Mouse (Mus musculus): ENCODE results near the gene Gm2016. TPM values are rescaled to one million over a fixed set of nuclear protein-coding genes. Genes with fewer than 3 reads are reported as not detected.
"Not testable (repeated sequence)": the region's sequence is repeated elsewhere in the genome, so short reads cannot be mapped to it uniquely, and the experiment has no call there.

The Gm2016 gene
- not detected in 2 replicates for polyA plus RNA-seq (2014; fragmentation: Nextera tagmentation; extraction: Ambion mirVana)

GRCm38 (mm10) chr12:87873772-87874171 is at the start of gene Gm2016:
TSS of gene Gm2016 (plus strand) at chr12:87874072.
- DNase-seq (ENCODE audit: low spot score); ATAC-seq; H3K4me3 ChIP-seq (ENCODE audit: low read depth, low read length); H3K36me3 ChIP-seq (ENCODE audit: control insufficient read depth, insufficient read depth, low read length); H3K4me2 ChIP-seq (ENCODE audit: low read length); H3K9ac ChIP-seq (ENCODE audit: low read length); H3K27me3 ChIP-seq (replicated peaks; ENCODE audit: control insufficient read depth, insufficient read depth, low read length); H3K27ac ChIP-seq (ENCODE audit: low read depth, low read length); H3K4me1 ChIP-seq (ENCODE audit: control insufficient read depth, insufficient read depth, low read length); H3K9me3 ChIP-seq (replicated peaks; ENCODE audit: control insufficient read depth, low read length): not testable (repeated sequence)
- 89% methylated on average over 5 of the region's 5 CpGs for WGBS

DNA sequence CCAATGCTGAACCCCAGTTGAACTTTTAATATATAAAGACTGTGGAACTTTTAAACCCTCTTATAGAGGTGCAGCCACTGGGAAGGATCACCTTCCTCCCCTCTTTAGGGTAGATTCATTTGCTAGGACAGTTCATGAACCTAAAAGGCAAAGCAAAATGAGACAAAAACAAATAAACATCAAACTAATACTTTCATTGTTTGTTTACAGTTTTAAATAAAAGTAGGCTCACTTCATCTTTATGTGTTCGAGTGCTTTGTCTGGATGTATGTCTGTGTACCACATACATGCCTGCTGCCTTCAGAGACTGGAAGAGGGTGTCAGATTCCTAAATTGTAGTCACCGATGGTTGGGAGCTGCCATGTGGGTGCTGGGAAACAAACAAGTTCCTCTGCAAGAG is 31.6 kb upstream of the Gm2016 start, which contains the start of gene Gm2001:
TSS of gene Gm2001 (minus strand) at position 101 of the 400 bp plus-strand sequence.
- H3K27ac ChIP-seq (ENCODE audit: low read depth, low read length); H3K4me2 ChIP-seq (ENCODE audit: low read length); H3K36me3 ChIP-seq (ENCODE audit: control insufficient read depth, insufficient read depth, low read length); H3K9ac ChIP-seq (ENCODE audit: low read length); ATAC-seq; H3K9me3 ChIP-seq (replicated peaks; ENCODE audit: control insufficient read depth, low read length); H3K4me1 ChIP-seq (ENCODE audit: control insufficient read depth, insufficient read depth, low read length); DNase-seq (ENCODE audit: low spot score); H3K4me3 ChIP-seq (ENCODE audit: low read depth, low read length); H3K27me3 ChIP-seq (replicated peaks; ENCODE audit: control insufficient read depth, insufficient read depth, low read length): not testable (repeated sequence)
- WGBS = 81% methylated on average over 1 of the region's 2 CpGs

- not testable (repeated sequence) for H3K9ac ChIP-seq (ENCODE audit: low read length); H3K4me2 ChIP-seq (ENCODE audit: low read length); H3K4me1 ChIP-seq (ENCODE audit: control insufficient read depth, insufficient read depth, low read length); H3K9me3 ChIP-seq (replicated peaks; ENCODE audit: control insufficient read depth, low read length); ATAC-seq; H3K27ac ChIP-seq (ENCODE audit: low read depth, low read length); H3K27me3 ChIP-seq (replicated peaks; ENCODE audit: control insufficient read depth, insufficient read depth, low read length); H3K4me3 ChIP-seq (ENCODE audit: low read depth, low read length); H3K36me3 ChIP-seq (ENCODE audit: control insufficient read depth, insufficient read depth, low read length); DNase-seq (ENCODE audit: low spot score)
- WGBS = no CpG with 5 or more reads among the region's 2 CpGs
These were observed 23.2 kb upstream of the Gm2016 start for GRCm38 (mm10) chr12:87850657-87851056.

DNA sequence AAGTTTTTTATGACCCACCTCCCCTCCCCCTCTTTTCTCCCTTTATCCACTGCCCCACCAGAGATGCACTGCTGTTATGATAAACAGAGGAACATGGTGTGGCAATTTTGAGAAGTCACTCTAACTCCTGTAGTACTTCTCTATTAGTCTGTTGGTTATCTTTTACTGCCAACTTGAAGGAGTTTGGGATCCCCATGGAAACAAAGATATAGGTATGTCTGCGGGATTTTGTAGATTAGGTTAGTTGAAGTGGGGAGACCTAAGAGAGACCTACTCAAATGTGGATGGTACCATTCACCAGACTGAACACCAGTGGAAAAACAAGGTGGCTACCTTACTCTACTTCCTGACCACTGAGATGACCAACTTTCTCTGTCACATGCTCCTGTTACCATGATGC is 17.8 kb upstream of the Gm2016 start:
- not testable (repeated sequence) for H3K4me1 ChIP-seq (ENCODE audit: control insufficient read depth, insufficient read depth, low read length); H3K27me3 ChIP-seq (replicated peaks; ENCODE audit: control insufficient read depth, insufficient read depth, low read length); H3K9me3 ChIP-seq (replicated peaks; ENCODE audit: control insufficient read depth, low read length); H3K4me2 ChIP-seq (ENCODE audit: low read length); ATAC-seq; DNase-seq (ENCODE audit: low spot score); H3K36me3 ChIP-seq (ENCODE audit: control insufficient read depth, insufficient read depth, low read length); H3K27ac ChIP-seq (ENCODE audit: low read depth, low read length); H3K4me3 ChIP-seq (ENCODE audit: low read depth, low read length); H3K9ac ChIP-seq (ENCODE audit: low read length)
- WGBS = 92% methylated on average over 1 of the region's 1 CpGs

- not testable (repeated sequence) for DNase-seq (ENCODE audit: low spot score); H3K4me2 ChIP-seq (ENCODE audit: low read length); H3K4me1 ChIP-seq (ENCODE audit: control insufficient read depth, insufficient read depth, low read length); H3K9me3 ChIP-seq (replicated peaks; ENCODE audit: control insufficient read depth, low read length); H3K4me3 ChIP-seq (ENCODE audit: low read depth, low read length); H3K36me3 ChIP-seq (ENCODE audit: control insufficient read depth, insufficient read depth, low read length); ATAC-seq; H3K27ac ChIP-seq (ENCODE audit: low read depth, low read length); H3K9ac ChIP-seq (ENCODE audit: low read length); H3K27me3 ChIP-seq (replicated peaks; ENCODE audit: control insufficient read depth, insufficient read depth, low read length)
- 86% methylated on average over 23 of the region's 23 CpGs for WGBS
These were observed 11.9 kb upstream of the Gm2016 start for GRCm38 (mm10) chr12:87861740-87862692.

- ATAC-seq = not testable (repeated sequence)
These were observed 10.2 kb upstream of the Gm2016 start for GRCm38 (mm10) chr12:87863638-87864037.

DNA sequence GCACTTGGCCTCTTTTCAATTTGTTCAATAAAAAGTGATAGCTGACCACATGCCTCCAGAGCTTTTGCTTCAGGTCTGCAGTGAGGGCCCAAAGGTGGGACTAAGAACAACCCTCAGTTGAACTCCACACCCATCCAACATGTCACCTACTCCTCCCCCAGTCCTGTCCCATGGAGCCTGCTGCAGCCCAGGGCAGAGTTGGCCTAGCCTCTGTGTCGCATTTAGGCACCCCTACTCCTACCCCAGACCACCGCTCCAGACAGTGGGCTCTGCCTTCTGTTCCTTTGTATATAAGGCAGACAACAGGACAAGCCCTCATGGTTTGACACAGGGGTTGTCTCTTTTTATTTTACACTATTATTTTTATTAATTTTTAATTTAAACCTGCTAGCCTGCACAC is 9.8 kb upstream of the Gm2016 start:
- H3K4me3 ChIP-seq (ENCODE audit: low read depth, low read length); ATAC-seq; H3K27me3 ChIP-seq (replicated peaks; ENCODE audit: control insufficient read depth, insufficient read depth, low read length); H3K36me3 ChIP-seq (ENCODE audit: control insufficient read depth, insufficient read depth, low read length); H3K9ac ChIP-seq (ENCODE audit: low read length); DNase-seq (ENCODE audit: low spot score); H3K27ac ChIP-seq (ENCODE audit: low read depth, low read length); H3K4me1 ChIP-seq (ENCODE audit: control insufficient read depth, insufficient read depth, low read length); H3K4me2 ChIP-seq (ENCODE audit: low read length); H3K9me3 ChIP-seq (replicated peaks; ENCODE audit: control insufficient read depth, low read length): not testable (repeated sequence)
- 87% methylated on average over 2 of the region's 2 CpGs for WGBS

More at GRCm38 (mm10) chr12:87863638-87864037, 10.2 kb upstream of the Gm2016 start:
- not testable (repeated sequence) for H3K9ac ChIP-seq (ENCODE audit: low read length); H3K4me1 ChIP-seq (ENCODE audit: control insufficient read depth, insufficient read depth, low read length); H3K4me3 ChIP-seq (ENCODE audit: low read depth, low read length); H3K4me2 ChIP-seq (ENCODE audit: low read length); H3K27ac ChIP-seq (ENCODE audit: low read depth, low read length); H3K36me3 ChIP-seq (ENCODE audit: control insufficient read depth, insufficient read depth, low read length); H3K9me3 ChIP-seq (replicated peaks; ENCODE audit: control insufficient read depth, low read length); DNase-seq (ENCODE audit: low spot score); H3K27me3 ChIP-seq (replicated peaks; ENCODE audit: control insufficient read depth, insufficient read depth, low read length)
- 95% methylated on average over 9 of the region's 11 CpGs for WGBS

DNA sequence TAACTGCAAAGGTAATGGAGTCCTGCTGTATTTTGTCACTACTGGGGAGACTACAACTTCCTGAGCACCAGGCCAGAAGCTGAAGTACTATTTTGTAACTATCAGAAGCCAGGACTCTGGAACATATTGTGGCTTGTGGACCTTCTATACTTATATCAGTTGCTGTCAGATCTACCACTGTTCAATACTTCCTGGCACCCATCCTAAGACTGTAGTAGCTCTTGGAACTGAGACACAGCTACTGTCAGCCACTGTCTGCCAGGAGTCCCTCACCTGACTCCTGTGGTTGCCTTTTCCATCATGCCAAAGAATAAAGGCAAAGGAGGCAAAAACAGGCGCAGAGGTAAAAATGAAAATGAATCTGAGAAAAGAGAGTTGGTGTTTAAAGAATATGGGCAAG is 21.2 kb downstream of the Gm2016 start, which contains the start of gene Gm2022:
TSS of gene Gm2022 (plus strand) at position 301 of the 400 bp plus-strand sequence.
- not testable (repeated sequence) for H3K27ac ChIP-seq (ENCODE audit: low read depth, low read length); H3K4me2 ChIP-seq (ENCODE audit: low read length); ATAC-seq; H3K4me1 ChIP-seq (ENCODE audit: control insufficient read depth, insufficient read depth, low read length); DNase-seq (ENCODE audit: low spot score); H3K36me3 ChIP-seq (ENCODE audit: control insufficient read depth, insufficient read depth, low read length); H3K9ac ChIP-seq (ENCODE audit: low read length); H3K9me3 ChIP-seq (replicated peaks; ENCODE audit: control insufficient read depth, low read length); H3K4me3 ChIP-seq (ENCODE audit: low read depth, low read length); H3K27me3 ChIP-seq (replicated peaks; ENCODE audit: control insufficient read depth, insufficient read depth, low read length)
- no CpG with 5 or more reads among the region's 1 CpGs for WGBS

GRCm38 (mm10) chr12:87919721-87920120 is 45.8 kb downstream of the Gm2016 start, which contains the start of gene Gm2035:
TSS of gene Gm2035 (minus strand) at chr12:87919857.
- WGBS = 88% methylated on average over 2 of the region's 2 CpGs
- DNase-seq (ENCODE audit: low spot score); ATAC-seq; H3K9me3 ChIP-seq (replicated peaks; ENCODE audit: control insufficient read depth, low read length); H3K36me3 ChIP-seq (ENCODE audit: control insufficient read depth, insufficient read depth, low read length); H3K9ac ChIP-seq (ENCODE audit: low read length); H3K4me1 ChIP-seq (ENCODE audit: control insufficient read depth, insufficient read depth, low read length); H3K4me2 ChIP-seq (ENCODE audit: low read length); H3K27me3 ChIP-seq (replicated peaks; ENCODE audit: control insufficient read depth, insufficient read depth, low read length); H3K4me3 ChIP-seq (ENCODE audit: low read depth, low read length); H3K27ac ChIP-seq (ENCODE audit: low read depth, low read length): not testable (repeated sequence)
